Mouse (Mus musculus) lung, embryonic 16.5 days (tissue): Measurements from ENCODE around the gene Frmd4a. TPM values are rescaled to one million over a fixed set of nuclear protein-coding genes. Genes with fewer than 3 reads are reported as not detected.
A peak's percentile ranks its signal among the peaks of the same experiment; 100 is the strongest.
"Not testable (repeated sequence)": the region's sequence is repeated elsewhere in the genome, so short reads cannot be mapped to it uniquely, and the experiment has no call there.

ENCODE experiments used
- ATAC-seq: fragments of 200-750 bp; cut with Nextera tagmentation; 2 replicates; pipeline ENCODE4 v1.8.0; 2017; ENCODE audit warnings: low read depth, mild to moderate bottlenecking, moderate library complexity
- H3K27ac ChIP-seq: fragments of 300-500 bp; sonication (generic); 2 replicates; pipeline ENCODE4 v1.5.1; 2014; ENCODE audit warnings: mild to moderate bottlenecking, control low read depth, low read length
- H3K27me3 ChIP-seq: fragments of 300-500 bp; sonication (generic); 2 replicates; pipeline ENCODE4 v1.6.1; 2014; ENCODE audit warnings: low read depth, low read length, mixed read lengths; ENCODE audit not compliant: control insufficient read depth, insufficient read depth
- H3K36me3 ChIP-seq: fragments of 300-500 bp; sonication (generic); 2 replicates; pipeline ENCODE4 v1.6.1; 2014; ENCODE audit warnings: low read length; ENCODE audit not compliant: control insufficient read depth, insufficient read depth
- H3K4me1 ChIP-seq: fragments of 300-500 bp; sonication (generic); replicated peaks from 2 replicates; pipeline ENCODE4 v1.6.1; 2014; ENCODE audit warnings: low read length, mixed read lengths; ENCODE audit not compliant: control insufficient read depth, insufficient read depth
- H3K4me2 ChIP-seq: fragments of 300-500 bp; sonication (generic); 2 replicates; pipeline ENCODE4 v1.6.1; 2014; ENCODE audit warnings: low read depth, low read length, control low read depth
- H3K4me3 ChIP-seq: fragments of 300-500 bp; sonication (generic); 2 replicates; pipeline ENCODE4 v1.5.1; 2014; ENCODE audit warnings: mild to moderate bottlenecking, low read length, control low read depth
- H3K9ac ChIP-seq: fragments of 300-500 bp; sonication (generic); 2 replicates; pipeline ENCODE4 v1.6.1; 2014; ENCODE audit warnings: low read length, control low read depth
- H3K9me3 ChIP-seq: fragments of 300-500 bp; sonication (generic); 2 replicates; pipeline ENCODE4 v1.6.1; 2016; ENCODE audit warnings: low read length; ENCODE audit not compliant: control insufficient read depth
- WGBS: fragments of 180-500 bp; shearing (Covaris S2); extraction: QIAGEN DNeasy Blood & Tissue Kit; methylation state at CpG from one replicate; pipeline ENCODE4 v1.1.7; 2014; 5-methylcytosine and 5-hydroxymethylcytosine counted together
- polyA plus RNA-seq: library from polyadenylated mRNA; unstranded; fragments of >200 nt; fragmentation: Nextera tagmentation; extraction: Ambion mirVana; gene quantifications from 2 replicates; pipeline ENCODE4 v1.2.1, GENCODE M21; 2015

The Frmd4a gene
- polyA plus RNA-seq, 1 experiment from 2014 or later: 29.1 TPM

DNA sequence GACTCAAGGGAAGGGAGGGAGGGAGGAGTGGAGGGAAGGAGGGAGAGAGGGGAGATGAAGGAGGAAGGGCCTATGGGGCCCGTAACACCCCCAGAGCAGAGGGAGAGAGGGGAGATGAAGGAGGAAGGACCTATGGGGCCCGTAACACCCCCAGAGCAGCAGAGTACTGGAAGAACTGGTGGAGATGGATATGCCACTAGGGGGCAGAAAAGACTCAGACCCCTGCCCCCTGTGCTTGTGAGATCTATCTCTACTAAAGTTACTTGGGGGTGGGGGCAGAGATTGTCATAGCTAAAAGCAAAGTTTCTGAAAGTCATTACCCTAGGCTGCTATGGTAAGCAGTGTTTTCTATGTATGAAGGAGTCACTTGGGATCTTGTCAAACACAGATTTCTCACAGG, 299.1 kb downstream of the Frmd4a start:
- no peak overlapping the region for H3K27ac ChIP-seq
- peak; percentile 71 for ATAC-seq
- no peaks in the 10 kb centered on the region for H3K36me3 ChIP-seq
- peaks cover 4% of the 10 kb centered on the region; the same call in 1 of the 2 replicates for H3K4me1 ChIP-seq
- H3K4me2 ChIP-seq: no peak overlapping the region
- 46% methylated on average over 2 of the region's 2 CpGs for WGBS
- H3K27me3 ChIP-seq: no peaks in the 10 kb centered on the region
- no peaks in the 10 kb centered on the region for H3K9me3 ChIP-seq
- no peak overlapping the region for H3K9ac ChIP-seq
- H3K4me3 ChIP-seq: no peak overlapping the region

DNA sequence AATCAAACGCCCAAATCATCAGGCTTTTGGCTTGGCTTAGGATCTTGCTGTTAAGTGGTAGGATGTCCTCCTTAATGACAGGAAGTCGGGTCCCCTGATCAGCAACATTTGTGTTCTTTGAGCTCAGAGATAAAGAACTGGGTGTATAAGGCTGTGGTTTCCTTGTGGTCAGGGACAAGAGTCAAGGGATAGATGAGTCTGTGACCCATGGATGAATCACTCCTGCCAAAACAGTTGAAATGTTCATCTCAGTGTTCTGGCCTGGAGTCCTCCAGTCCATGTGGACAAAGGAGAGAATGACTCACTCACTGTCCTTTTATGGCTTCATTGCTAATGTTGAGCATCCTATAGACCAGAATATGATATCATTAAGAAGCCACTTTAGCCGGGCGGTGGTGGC, 300.6 kb downstream of the Frmd4a start:
- H3K4me3 ChIP-seq: no peak overlapping the region
- H3K27ac ChIP-seq: no peak overlapping the region
- WGBS: 60% methylated on average over 4 of the region's 4 CpGs
- H3K9ac ChIP-seq: no peak overlapping the region
- H3K36me3 ChIP-seq: no peaks in the 10 kb centered on the region
- H3K27me3 ChIP-seq: no peaks in the 10 kb centered on the region
- no peaks in the 10 kb centered on the region for H3K9me3 ChIP-seq
- H3K4me2 ChIP-seq: no peak overlapping the region
- peaks cover 4% of the 10 kb centered on the region; the same call in 1 of the 2 replicates for H3K4me1 ChIP-seq
- ATAC-seq: 0 out of 2 replicates have a peak, but pooled peaks have one; percentile 26

DNA sequence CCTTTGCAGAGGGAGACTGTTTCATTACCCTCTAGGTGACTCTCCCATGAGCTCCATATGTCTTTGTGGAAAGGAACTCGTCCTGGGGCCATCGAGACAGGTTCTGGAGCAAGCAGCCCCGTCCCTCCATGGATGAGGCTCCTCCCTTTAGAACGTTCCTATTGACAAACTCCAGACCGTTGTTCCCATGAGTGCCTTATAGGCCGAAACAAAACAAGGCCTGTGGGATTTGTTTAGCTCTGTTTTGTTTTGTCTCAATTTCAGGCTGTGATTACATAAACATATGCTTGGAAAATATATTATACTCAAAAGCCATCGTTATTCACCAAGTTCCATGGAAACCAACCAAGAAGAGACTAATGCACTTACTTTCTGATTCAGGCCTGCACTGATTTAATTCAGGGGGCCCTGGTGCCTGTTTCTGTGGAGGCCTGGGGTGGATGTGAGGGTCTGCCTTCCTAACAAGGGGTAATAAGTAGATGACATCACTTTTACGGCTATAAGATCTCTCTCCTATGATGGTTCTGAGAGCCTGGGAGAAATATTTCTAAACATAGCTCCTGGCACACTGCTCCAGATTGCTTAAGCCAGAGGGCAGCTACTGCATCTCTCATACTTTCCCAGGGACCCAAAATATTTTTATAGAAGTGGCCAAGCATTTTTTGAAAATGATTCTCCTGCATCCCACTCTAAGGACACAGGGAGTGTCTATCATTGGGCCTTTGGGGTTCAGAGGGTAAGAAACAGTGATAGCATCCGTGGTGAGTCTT, 308.9 kb downstream of the Frmd4a start:
- no peaks in the 10 kb centered on the region for H3K9me3 ChIP-seq
- H3K36me3 ChIP-seq: no peaks in the 10 kb centered on the region
- H3K4me1 ChIP-seq: peaks cover 12% of the 10 kb centered on the region; the same call in 1 of the 2 replicates
- ATAC-seq: peak; percentile 72
- peak overlapping the region; percentile 80 for H3K27ac ChIP-seq
- WGBS: 44% methylated on average over 9 of the region's 9 CpGs
- no peak overlapping the region for H3K4me2 ChIP-seq
- no peaks in the 10 kb centered on the region for H3K27me3 ChIP-seq
- H3K9ac ChIP-seq: no peak overlapping the region
- no peak overlapping the region for H3K4me3 ChIP-seq

DNA sequence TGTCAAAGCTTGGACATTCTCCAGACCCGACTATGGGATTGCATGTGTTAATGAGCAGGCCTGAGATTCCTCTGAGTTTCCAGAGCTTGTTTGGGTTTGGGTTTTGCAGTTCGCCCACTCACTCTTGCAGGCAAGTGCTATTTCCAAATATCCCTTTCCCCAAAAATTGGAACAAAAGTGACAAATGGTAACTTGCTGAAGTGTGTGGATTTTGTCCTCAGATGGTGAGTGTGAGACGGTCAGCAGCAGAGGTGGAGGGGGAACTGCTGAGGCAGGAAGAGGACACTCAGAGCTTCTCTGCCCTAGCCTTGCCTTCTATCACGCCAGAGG, 309.5 kb downstream of the Frmd4a start:
- ATAC-seq: peak; percentile 28; the same call in 1 of the 2 replicates
- no peaks in the 10 kb centered on the region for H3K27me3 ChIP-seq
- no peaks in the 10 kb centered on the region for H3K9me3 ChIP-seq
- no peaks in the 10 kb centered on the region for H3K36me3 ChIP-seq
- H3K4me2 ChIP-seq: no peak overlapping the region
- peak overlapping the region; percentile 80 for H3K27ac ChIP-seq
- H3K9ac ChIP-seq: no peak overlapping the region
- H3K4me3 ChIP-seq: no peak overlapping the region
- peaks cover 12% of the 10 kb centered on the region; the same call in 1 of the 2 replicates for H3K4me1 ChIP-seq
- 59% methylated on average over 4 of the region's 4 CpGs for WGBS

DNA sequence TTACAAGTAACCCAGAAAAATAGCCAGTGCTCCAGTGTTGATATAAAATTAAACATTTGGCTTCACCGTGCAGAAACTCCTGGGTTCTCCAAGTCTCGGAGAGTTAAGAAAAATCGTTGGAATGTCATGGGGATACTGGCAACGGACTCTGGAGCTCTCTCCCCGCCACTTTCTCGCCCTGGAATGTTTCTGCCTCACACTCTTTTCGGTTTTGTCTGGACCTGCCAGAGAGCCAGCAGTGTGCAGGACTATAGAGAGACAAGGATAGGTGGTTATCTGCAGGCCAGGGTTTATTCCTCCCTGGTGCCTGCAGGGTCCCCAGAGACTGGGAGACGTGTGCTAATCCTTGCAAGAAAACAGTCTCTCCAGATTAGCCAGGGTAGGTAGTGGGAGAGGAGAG, 314.9 kb downstream of the Frmd4a start:
- Histone ChIP-seq H3K9me3 (no peaks in the 10 kb centered on the region), H3K27me3 (no peaks in the 10 kb centered on the region), H3K4me3 (no peak overlapping the region), H3K36me3 (no peaks in the 10 kb centered on the region), H3K9ac (no peak overlapping the region), H3K4me1 (peaks cover 10% of the 10 kb centered on the region), H3K4me2 (no peak overlapping the region), H3K27ac (no peak overlapping the region)
- no peak for ATAC-seq
- 31% methylated on average over 8 of the region's 8 CpGs for WGBS

DNA sequence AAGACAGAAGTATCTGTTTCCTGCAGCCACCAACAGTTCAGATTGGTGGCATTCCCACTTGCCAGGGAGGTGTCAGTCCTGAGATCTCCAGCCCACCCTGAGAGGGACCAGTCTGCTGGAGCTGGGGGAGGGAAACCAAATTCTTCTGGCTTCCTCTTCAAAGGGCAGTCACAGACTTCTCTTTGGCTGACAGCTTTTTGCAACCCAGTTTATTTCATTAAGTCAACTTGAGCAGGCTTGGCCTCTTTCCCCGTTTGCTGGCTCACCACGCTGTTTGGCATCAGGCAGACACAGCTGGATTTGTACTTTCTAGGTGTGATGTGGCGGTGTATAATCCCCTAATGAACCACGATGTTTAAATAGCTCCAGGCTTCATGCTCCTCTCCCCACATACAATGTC, 316.7 kb downstream of the Frmd4a start:
- no peak overlapping the region for H3K4me3 ChIP-seq
- no peak overlapping the region for H3K27ac ChIP-seq
- peaks cover 12% of the 10 kb centered on the region for H3K4me1 ChIP-seq
- no peaks in the 10 kb centered on the region for H3K9me3 ChIP-seq
- peak; percentile 90 for ATAC-seq
- H3K27me3 ChIP-seq: no peaks in the 10 kb centered on the region
- no peaks in the 10 kb centered on the region for H3K36me3 ChIP-seq
- no peak overlapping the region for H3K9ac ChIP-seq
- H3K4me2 ChIP-seq: no peak overlapping the region
- WGBS: 28% methylated on average over 4 of the region's 4 CpGs

DNA sequence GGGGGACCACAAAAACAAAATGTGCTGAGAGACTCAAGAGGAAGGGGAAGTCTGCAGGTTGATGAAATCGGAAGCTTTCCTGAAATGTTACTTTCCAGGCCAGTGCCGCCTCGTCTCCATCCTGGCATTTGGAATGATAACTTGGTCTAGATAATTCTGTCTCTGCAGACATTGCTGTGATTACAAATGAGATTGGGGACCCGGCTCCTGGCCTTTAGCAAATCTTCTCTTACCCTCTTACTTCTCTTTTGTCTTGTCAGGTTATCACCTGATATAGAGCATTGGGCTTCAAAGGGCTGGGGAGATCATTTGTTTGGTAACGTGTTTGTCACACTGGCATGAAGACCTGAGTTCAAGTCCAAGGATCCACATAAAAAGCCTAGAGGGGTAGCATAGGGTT, 317.4 kb downstream of the Frmd4a start:
- Histone ChIP-seq H3K4me2 (no peak overlapping the region), H3K4me1 (peaks cover 19% of the 10 kb centered on the region), H3K27ac (no peak overlapping the region), H3K9me3 (no peaks in the 10 kb centered on the region), H3K4me3 (no peak overlapping the region), H3K27me3 (no peaks in the 10 kb centered on the region), H3K9ac (no peak overlapping the region), H3K36me3 (no peaks in the 10 kb centered on the region)
- 63% methylated on average over 5 of the region's 5 CpGs for WGBS
- no peak for ATAC-seq

DNA sequence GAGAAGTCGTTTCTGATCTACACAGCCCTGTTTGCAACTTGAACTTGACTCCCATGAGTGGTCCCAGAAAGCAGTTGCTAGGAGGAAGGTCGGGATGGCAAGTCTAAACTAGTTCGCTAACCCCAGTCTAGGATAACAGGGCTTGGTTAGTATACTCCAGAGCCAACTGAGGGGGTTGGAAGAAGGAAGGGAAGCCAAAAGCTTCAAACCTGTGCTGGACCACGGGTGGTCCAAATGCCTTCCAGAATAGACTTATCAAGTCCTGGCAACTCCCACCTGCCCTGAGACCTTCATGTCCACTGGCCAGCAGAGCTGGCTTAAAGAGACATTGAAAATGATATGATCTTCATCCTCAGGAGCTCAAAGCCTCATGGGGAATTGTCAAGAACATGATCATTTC, 318.4 kb downstream of the Frmd4a start:
- WGBS: 67% methylated on average over 4 of the region's 4 CpGs
- Histone ChIP-seq H3K36me3 (no peaks in the 10 kb centered on the region), H3K4me2 (no peak overlapping the region), H3K27me3 (no peaks in the 10 kb centered on the region), H3K4me1 (peaks cover 25% of the 10 kb centered on the region), H3K9ac (no peak overlapping the region), H3K4me3 (no peak overlapping the region), H3K27ac (no peak overlapping the region), H3K9me3 (no peaks in the 10 kb centered on the region)
- no peak for ATAC-seq

DNA sequence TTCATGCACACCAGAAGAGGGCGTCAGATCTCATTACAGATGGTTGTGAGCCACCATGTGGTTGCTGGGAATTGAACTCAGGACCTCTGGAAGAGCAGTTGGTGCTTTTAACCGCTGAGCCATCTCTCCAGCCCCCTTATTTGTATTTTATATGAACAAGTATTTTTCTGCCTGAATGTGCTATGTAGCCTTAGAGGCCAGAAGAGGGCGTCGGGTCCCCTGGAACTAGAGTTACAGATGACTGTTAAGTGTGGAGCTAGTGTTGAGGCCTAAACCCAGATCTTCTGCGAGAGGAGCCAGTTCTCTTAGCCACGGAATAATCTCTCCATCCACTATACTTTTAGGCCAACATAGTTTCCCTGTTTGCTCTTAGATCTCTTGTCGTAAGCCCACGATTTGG, 320.8 kb downstream of the Frmd4a start:
- H3K9me3 ChIP-seq, H3K27me3 ChIP-seq, H3K4me2 ChIP-seq, H3K9ac ChIP-seq, H3K36me3 ChIP-seq, H3K27ac ChIP-seq, ATAC-seq, H3K4me3 ChIP-seq: not testable (repeated sequence)
- H3K4me1 ChIP-seq: peaks cover 28% of the 10 kb centered on the region
- WGBS: 30% methylated on average over 8 of the region's 8 CpGs
